Mouse (Mus musculus): Measurements from ENCODE around the gene Immp1l.

GRCm38 (mm10) chr2:105973941-105974340, 69.5 kb downstream of the Immp1l start:
- no peak for TF ChIP-seq CTCF (IDR thresholded peaks at IDR 0.05; ENCODE audit: low read depth)
- TF ChIP-seq EP300 (optimal IDR thresholded peaks at IDR 0.05): no peak
